Mouse (Mus musculus) lung, postnatal 4 days (tissue): ENCODE data around the gene Cdkn2aipnl.

Experiments
- DNase-seq, 2 experiments: peaks; one replicate each; pipeline ENCODE4 v3.0.0; 2021

Gene Cdkn2aipnl

DNA sequence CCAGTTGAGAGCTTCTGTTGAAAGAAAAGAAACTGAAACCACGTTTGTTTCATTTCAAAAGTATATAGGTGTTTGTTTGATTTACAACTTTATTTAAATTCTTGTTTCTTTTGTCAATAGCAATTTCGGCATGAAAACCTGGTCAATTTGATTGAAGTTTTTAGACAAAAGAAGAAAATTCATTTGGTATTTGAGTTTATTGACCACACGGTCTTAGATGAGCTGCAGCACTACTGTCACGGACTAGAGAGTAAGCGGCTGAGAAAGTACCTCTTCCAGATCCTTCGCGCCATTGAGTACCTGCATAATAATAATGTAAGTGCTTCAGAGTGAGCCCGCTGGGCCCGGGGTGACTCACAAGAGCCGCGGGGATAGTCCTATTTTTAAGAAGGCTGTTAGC lies 43.5 kb downstream of the Cdkn2aipnl start:
- no peak for DNase-seq

DNA sequence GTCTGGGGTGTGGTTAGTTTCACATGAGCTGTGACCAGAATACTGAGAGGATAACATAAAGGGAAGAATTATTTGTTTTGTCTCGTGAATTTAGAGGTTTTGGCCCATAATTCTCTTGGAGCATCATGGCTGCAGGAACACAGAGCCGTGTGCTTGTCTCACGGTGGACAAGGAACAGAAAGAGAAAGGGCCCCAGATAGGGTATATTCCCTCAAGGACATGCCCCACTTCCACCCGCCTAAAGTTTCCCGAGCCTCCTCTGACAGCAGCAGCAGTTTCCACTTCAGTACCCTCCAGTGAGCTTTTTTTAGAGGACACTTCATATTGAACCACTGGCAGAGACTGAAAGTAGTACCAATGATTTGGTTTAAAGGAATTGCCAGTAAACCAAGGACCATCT lies 44.1 kb downstream of the Cdkn2aipnl start:
- no peak for DNase-seq

GRCm38 (mm10) chr11:52018217-52018616 lies 50.8 kb downstream of the Cdkn2aipnl start:
- no peak for DNase-seq
